Mouse (Mus musculus) CH12.LX (cell line): ENCODE measurements at regions not wholly inside any gene's neighbourhood (a gene's known extent, or its start where the extent isn't known, plus 50 kb on each side); places are given as distances from the start of the nearest gene placed in this dataset.

ENCODE experiments used
- POLR2A ChIP-seq: IDR thresholded peaks from 2 replicates; pipeline ENCODE4 v1.6.1; 2011; ENCODE audit warnings: low read depth, mild to moderate bottlenecking, improper control_type of control experiment, low read length
- POLR2AphosphoS2 ChIP-seq: IDR thresholded peaks from 2 replicates; pipeline ENCODE4 v1.6.1; 2011; ENCODE audit warnings: low read depth, low read length, improper control_type of control experiment

DNA sequence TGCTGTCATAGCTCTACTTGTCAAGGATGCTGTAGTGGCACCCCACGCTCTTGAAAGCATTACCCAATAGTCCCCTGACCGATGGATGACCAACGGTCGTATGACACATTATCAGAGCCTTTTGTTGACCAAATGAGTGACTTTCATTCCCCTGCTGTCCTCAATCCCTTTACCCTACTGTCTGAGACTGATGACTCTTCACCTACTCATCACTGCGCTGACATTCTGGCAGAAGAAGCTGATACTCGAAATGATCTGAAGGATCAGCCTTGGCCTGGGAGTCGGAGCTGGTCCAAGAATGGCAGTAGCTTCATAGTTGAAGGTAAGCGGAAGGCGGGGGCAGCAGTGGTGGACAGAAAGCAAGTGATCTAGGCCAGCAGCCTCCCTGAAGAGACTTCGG, 87.7 kb upstream of the Plcl2 start:
- TF ChIP-seq POLR2A, result no peak
- TF ChIP-seq POLR2AphosphoS2, result no peak
